In the genomic region with DNA sequence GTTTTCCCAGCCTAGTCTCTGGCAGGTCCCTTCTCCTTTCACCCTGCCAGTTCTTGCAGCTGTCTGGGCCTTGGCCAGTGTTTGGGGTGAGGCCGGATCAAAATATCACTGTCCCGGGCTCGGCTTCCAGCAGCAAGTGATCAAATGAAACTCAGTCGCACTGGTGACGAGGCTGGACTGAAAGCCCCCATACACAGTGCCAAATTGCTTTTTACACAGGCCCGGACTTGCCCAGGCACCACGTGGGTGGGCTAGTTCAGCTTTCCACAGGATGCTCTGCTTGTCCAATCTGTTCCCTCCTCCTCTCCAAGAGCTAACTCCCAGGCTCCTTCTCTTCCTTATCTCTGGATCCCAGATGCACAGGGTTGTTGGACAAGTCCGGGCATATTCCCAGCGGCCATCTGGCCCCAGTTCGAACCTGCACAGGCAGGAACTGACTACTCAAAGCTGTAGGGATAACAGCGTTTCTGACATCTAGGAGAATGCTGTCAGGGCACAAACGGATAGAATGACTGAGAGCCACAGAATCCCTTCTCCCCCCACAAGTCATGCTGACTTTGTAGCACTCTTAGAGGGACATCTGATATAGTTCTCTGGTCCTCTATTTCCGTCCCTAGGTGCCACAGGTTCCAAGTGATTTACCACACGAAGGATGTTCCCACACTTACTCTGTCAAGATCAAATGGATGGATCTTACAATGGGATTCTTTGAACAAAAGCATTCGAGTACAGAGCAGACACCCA, we compare ENCODE assay signal across 7 mouse cellular contexts. TPM values are rescaled to one million over a fixed set of nuclear protein-coding genes. Genes with fewer than 3 reads are reported as not detected.
A peak's percentile ranks its signal among the peaks of the same experiment; 100 is the strongest.
DNase-seq lines count a peak whose midpoint lies in the region; ATAC-seq and TF ChIP-seq lines count a peak whose summit lies in the region.

No protein-coding gene starts in this region.

- H3K4me2 ChIP-seq in hindbrain, embryonic 13.5 days: peak overlapping the region; percentile 46
- H3K4me2 ChIP-seq in limb, embryonic 15.5 days: peak overlapping the region; percentile 30

- peak; percentile 31; the same call in 1 of the 2 replicates for ATAC-seq in G1E (ENCODE audit: extremely low read depth, insufficient number of reproducible peaks, low FRiP score, poor library complexity, severe bottlenecking)
- peak; percentile 68 for ATAC-seq in hindbrain, embryonic 13.5 days (ENCODE audit: low FRiP score)
- peak; percentile 80 for ATAC-seq in limb, embryonic 15.5 days (ENCODE audit: insufficient number of reproducible peaks, low FRiP score, low TSS enrichment, low read depth)

- H3K36me3 ChIP-seq in G1E (replicated peaks): no peaks in the 10 kb centered on the region
- no peaks in the 10 kb centered on the region for H3K36me3 ChIP-seq in hindbrain, embryonic 13.5 days
- no peaks in the 10 kb centered on the region for H3K36me3 ChIP-seq in limb, embryonic 15.5 days

- H3K9ac ChIP-seq in hindbrain, embryonic 13.5 days: peak overlapping the region; percentile 54
- H3K9ac ChIP-seq in limb, embryonic 15.5 days: no peak overlapping the region

- TF ChIP-seq CTCF in G1E (IDR thresholded peaks at IDR 0.05; ENCODE audit: low read depth, low read length): no peak

- peak; percentile 1 for DNase-seq in G1E (ENCODE audit: low spot score)
- DNase-seq in adrenal gland, postnatal 36 days: peak; percentile 7 to 8
- peak; percentile 82 to 90 for DNase-seq in gastrocnemius, adult 8-10 months (ENCODE audit: low spot score in 2 of 2)
- peak; percentile 26 for DNase-seq in neural tube, embryonic 10.5 days (ENCODE audit: extremely low spot score, low spot score)
- DNase-seq in spleen, postnatal 36 days (ENCODE audit: low spot score in 2 of 2): no peak

- peak overlapping the region; percentile 68 for H3K4me3 ChIP-seq in G1E (ENCODE audit: low read depth, low read length)
- H3K4me3 ChIP-seq in hindbrain, embryonic 13.5 days: peak overlapping the region; percentile 28
- H3K4me3 ChIP-seq in limb, embryonic 15.5 days: peak overlapping the region; percentile 17

- H3K4me1 ChIP-seq in G1E (ENCODE audit: insufficient read depth, low read depth, low read length): peaks cover 7% of the 10 kb centered on the region
- H3K4me1 ChIP-seq in hindbrain, embryonic 13.5 days (replicated peaks): 0 out of 2 replicates have a peak, but pooled peaks cover 8% of the 10 kb centered on the region
- 0 out of 2 replicates have a peak, but pooled peaks cover 2% of the 10 kb centered on the region for H3K4me1 ChIP-seq in limb, embryonic 15.5 days

- H3K27ac ChIP-seq in hindbrain, embryonic 13.5 days: no peak overlapping the region
- no peak overlapping the region for H3K27ac ChIP-seq in limb, embryonic 15.5 days

- 22% methylated on average over 15 of the region's 15 CpGs for WGBS in hindbrain, embryonic 13.5 days
- 20% methylated on average over 15 of the region's 15 CpGs for WGBS in limb, embryonic 15.5 days

- H3K27me3 ChIP-seq in G1E (ENCODE audit: insufficient read depth, low read length): no peaks in the 10 kb centered on the region
- H3K27me3 ChIP-seq in hindbrain, embryonic 13.5 days: no peaks in the 10 kb centered on the region
- H3K27me3 ChIP-seq in limb, embryonic 15.5 days: no peaks in the 10 kb centered on the region

- H3K9me3 ChIP-seq in G1E (replicated peaks): no peaks in the 10 kb centered on the region
- no peaks in the 10 kb centered on the region for H3K9me3 ChIP-seq in hindbrain, embryonic 13.5 days
- no peaks in the 10 kb centered on the region for H3K9me3 ChIP-seq in limb, embryonic 15.5 days

RNA-seq across cellular contexts. Expression of a gene that starts 0.5 kb away (rescaled TPM):
- total RNA-seq in G1E (2014; fragmentation: Nextera tagmentation) (6.2 and 7.8 TPM in 2 replicates), G1E (2017) (3.3 and 3.6 TPM in 2 replicates)
- polyA plus RNA-seq in G1E (2012): 0.12 and 0.14 TPM in 2 replicates
- total RNA-seq in adrenal gland, postnatal 36 days (2021): 1 to 10 TPM in 1 of 2 experiments, under 1 TPM in 1; 0.70 to 1.2 TPM
- 10 to 100 TPM; 14.6 to 25.6 (median 19.3) TPM for total RNA-seq in gastrocnemius, adult 8-10 months (2022)
- polyA plus RNA-seq in hindbrain, embryonic 13.5 days (2015; fragmentation: Nextera tagmentation; extraction: Ambion mirVana): 0.49 and 0.65 TPM in 2 replicates
- polyA plus RNA-seq in limb, embryonic 15.5 days (2015; fragmentation: Nextera tagmentation; extraction: Ambion mirVana): 1.5 and 2.7 TPM in 2 replicates

Comparison
In these comparisons a context has a peak if more than half of its experiments do, and no peak if none do; other contexts are left out.
1. DNase-seq: peak in G1E (single experiment), adrenal gland, postnatal 36 days (2 of 2), gastrocnemius, adult 8-10 months (2 of 2) and neural tube, embryonic 10.5 days (single experiment); none in spleen, postnatal 36 days (0 of 2).
2. H3K4me3 ChIP-seq: peak in every context shown above with its lines; median percentile 68 in G1E; 28 in hindbrain, embryonic 13.5 days; 17 in limb, embryonic 15.5 days.
3. Peak in every context shown above with its lines, with median percentiles within 50 percentile points of each other: ATAC-seq.